Mouse (Mus musculus): Measurements from ENCODE around the gene Stab1. TPM values are rescaled to one million over a fixed set of nuclear protein-coding genes. Genes with fewer than 3 reads are reported as not detected.

The Stab1 gene
- polyA plus RNA-seq, 1 experiment from 2014 or later: 28.0 TPM

DNA sequence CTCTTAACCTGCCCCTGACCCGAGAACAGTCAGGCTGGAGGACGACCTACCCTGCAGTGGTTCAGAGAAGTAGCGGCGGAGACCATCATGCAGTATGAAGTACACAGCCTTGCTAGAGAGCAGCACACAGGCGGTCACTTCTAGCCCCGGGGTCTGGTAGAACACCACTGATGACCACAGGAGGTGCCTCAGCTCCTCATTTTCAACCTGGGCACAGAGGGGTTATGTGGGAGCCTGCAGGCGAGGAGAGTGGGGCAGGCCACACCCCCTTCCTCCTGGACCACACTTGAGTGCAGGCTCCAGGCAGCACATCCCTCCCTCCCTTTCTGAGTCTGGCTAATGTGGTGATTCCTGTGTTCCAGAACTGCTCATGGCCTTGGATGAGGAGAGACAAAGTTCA lies 5.1 kb upstream of the Stab1 start:
- no peak overlapping the region for H3K4me3 ChIP-seq
- H3K36me3 ChIP-seq: peaks cover 81% of the 10 kb centered on the region
- peaks cover 19% of the 10 kb centered on the region for H3K4me1 ChIP-seq
- no peak for ATAC-seq
- no peaks in the 10 kb centered on the region for H3K9me3 ChIP-seq (replicated peaks)
- H3K9ac ChIP-seq: no peak overlapping the region
- H3K27me3 ChIP-seq (replicated peaks): peaks cover 5% of the 10 kb centered on the region; the same call in 1 of the 2 replicates
- no peak overlapping the region for H3K27ac ChIP-seq
- WGBS (ENCODE audit: insufficient replicate concordance): 79% methylated on average over 7 of the region's 7 CpGs
- H3K4me2 ChIP-seq: no peak overlapping the region

DNA sequence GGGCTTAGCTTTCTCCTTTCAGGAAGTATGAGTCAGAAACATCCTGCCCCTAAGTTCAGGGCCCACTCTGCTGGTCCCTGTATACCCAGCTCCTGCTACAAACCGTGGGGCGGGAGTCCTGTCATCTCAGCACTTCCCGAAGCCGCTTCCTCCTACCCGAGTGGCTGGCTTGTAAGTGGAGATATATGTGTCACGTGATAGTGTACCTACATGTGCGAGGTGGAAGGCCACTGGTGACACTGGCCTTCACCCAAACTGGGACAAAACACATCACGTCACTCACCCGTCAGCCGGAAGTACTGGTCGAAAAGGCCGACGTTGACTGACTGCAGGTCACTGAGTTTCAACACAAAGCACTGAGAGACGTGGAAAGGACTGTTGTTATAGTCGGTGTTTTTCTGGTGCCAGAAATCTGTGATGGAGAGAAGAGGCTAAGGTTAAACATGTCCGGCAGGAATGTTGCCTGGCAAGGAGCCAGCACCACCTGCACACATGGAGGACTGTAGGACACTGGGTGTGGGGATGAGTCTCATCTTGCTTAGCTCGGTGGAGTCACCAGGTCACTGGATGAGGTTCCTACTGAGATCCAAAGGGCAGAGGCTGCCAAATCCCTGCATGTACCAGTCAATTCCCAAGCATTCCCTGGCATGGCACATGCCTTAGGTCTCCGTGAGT lies 4.5 kb upstream of the Stab1 start:
- WGBS (ENCODE audit: insufficient replicate concordance): 77% methylated on average over 18 of the region's 18 CpGs

DNA sequence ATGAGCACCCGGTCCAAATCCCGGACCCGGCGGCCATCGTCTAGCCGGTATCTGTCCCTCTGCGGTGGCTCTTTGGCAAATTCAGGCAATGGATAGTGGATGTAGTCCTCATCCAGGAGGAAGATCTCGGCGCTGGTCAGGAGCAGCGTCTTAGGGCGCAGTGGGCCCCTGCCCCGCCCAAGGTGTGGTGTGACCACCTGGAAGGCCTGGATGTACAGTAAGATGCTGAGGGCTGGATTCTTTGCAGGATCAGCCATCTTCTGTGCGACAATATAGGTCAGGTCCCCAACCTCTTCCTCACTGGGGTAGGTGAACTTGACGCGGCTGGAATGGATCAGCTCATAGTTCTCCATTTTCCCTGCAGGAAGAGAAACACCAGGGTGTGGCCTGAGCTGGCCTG lies 3.4 kb upstream of the Stab1 start:
- peaks cover 66% of the 10 kb centered on the region for H3K36me3 ChIP-seq
- H3K4me3 ChIP-seq: no peak overlapping the region
- peaks cover 22% of the 10 kb centered on the region for H3K27me3 ChIP-seq (replicated peaks)
- H3K4me1 ChIP-seq: peaks cover 30% of the 10 kb centered on the region
- H3K4me2 ChIP-seq: no peak overlapping the region
- H3K9me3 ChIP-seq (replicated peaks): no peaks in the 10 kb centered on the region
- no peak for ATAC-seq
- H3K27ac ChIP-seq: no peak overlapping the region
- no peak overlapping the region for H3K9ac ChIP-seq
- WGBS (ENCODE audit: insufficient replicate concordance): 91% methylated on average over 15 of the region's 15 CpGs

More for the DNA sequence above, 4.5 kb upstream of the Stab1 start:
- Histone ChIP-seq H3K27me3 (replicated peaks) (peaks cover 11% of the 10 kb centered on the region), H3K36me3 (peaks cover 77% of the 10 kb centered on the region), H3K9me3 (replicated peaks) (no peaks in the 10 kb centered on the region), H3K4me2 (no peak overlapping the region), H3K4me3 (no peak overlapping the region), H3K4me1 (peaks cover 25% of the 10 kb centered on the region), H3K27ac (no peak overlapping the region), H3K9ac (no peak overlapping the region)
- peak; percentile 35 for ATAC-seq

DNA sequence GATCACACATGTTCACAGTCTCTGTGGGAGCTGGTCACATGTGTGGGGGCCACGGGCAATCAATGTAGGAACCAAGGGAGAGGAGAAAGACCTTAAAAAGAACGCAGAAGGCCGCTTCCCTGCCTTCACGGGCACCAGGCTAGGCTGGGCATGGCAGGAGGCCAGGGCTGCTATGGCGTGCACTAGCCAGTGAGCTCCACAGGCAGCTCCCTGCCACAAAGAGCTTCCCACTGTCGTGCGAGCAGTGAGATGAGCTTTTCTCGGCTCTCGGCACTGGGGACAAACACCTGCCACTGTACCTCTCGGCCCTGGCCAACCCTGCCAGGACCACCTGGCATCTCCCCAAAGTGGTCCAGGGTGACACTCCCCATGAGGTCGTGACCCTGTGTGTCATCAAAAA lies 2.9 kb upstream of the Stab1 start:
- WGBS (ENCODE audit: insufficient replicate concordance): 87% methylated on average over 11 of the region's 11 CpGs
- H3K9me3 ChIP-seq (replicated peaks): no peaks in the 10 kb centered on the region
- no peak overlapping the region for H3K9ac ChIP-seq
- H3K4me2 ChIP-seq: no peak overlapping the region
- no peak overlapping the region for H3K27ac ChIP-seq
- ATAC-seq: no peak
- H3K27me3 ChIP-seq (replicated peaks): peaks cover 23% of the 10 kb centered on the region
- no peak overlapping the region for H3K4me3 ChIP-seq
- peaks cover 62% of the 10 kb centered on the region for H3K36me3 ChIP-seq
- peaks cover 34% of the 10 kb centered on the region for H3K4me1 ChIP-seq

DNA sequence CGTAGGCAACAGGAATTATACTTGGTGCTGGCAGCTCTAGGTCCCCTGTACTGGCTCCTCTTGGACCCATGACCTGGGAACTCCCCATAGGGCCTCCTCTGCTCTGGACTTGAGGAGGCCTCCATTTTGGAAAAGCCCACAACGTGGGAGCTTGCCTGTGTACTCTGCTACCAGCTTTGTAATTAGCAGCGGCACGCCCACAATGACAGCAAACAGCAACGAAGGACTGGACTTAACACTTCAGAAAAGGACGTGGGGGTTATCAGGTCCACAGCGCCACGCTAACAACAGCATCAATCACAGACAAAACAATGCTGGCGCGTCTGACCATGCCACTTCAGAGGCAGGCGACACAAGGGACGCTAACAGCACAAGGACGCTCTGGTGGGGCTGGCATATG lies 2.5 kb upstream of the Stab1 start:
- peaks cover 23% of the 10 kb centered on the region for H3K27me3 ChIP-seq (replicated peaks)
- H3K27ac ChIP-seq: no peak overlapping the region
- WGBS (ENCODE audit: insufficient replicate concordance): 79% methylated on average over 13 of the region's 13 CpGs
- no peak overlapping the region for H3K4me2 ChIP-seq
- H3K36me3 ChIP-seq: peaks cover 58% of the 10 kb centered on the region
- H3K9me3 ChIP-seq (replicated peaks): no peaks in the 10 kb centered on the region
- no peak for ATAC-seq
- H3K9ac ChIP-seq: no peak overlapping the region
- no peak overlapping the region for H3K4me3 ChIP-seq
- H3K4me1 ChIP-seq: peaks cover 38% of the 10 kb centered on the region

DNA sequence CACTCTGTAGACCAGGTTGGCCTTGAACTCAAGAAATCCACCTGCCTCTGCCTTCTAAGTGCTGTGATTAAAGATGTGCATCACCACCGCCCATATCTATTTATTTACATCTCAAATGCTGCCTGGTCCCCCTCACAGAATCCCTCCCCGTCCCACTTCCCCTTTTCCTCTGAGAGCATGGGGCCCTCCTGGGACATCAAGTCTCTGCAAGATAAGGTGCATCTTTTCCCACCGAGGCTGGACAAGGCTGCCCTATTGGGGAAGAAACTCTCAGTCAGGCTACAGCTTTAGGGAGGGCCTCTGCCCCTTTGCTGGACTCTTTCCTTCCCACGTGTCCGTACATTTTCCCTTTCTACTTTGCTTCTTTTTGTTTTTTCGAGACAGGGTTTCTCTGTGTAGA lies 1.1 kb upstream of the Stab1 start:
- Histone ChIP-seq H3K27ac (no peak overlapping the region), H3K27me3 (replicated peaks) (peaks cover 26% of the 10 kb centered on the region), H3K4me2 (no peak overlapping the region), H3K4me1 (peaks cover 52% of the 10 kb centered on the region), H3K4me3 (no peak overlapping the region), H3K36me3 (peaks cover 43% of the 10 kb centered on the region), H3K9ac (no peak overlapping the region), H3K9me3 (replicated peaks) (no peaks in the 10 kb centered on the region)
- ATAC-seq: no peak
- WGBS (ENCODE audit: insufficient replicate concordance): 16% methylated on average over 6 of the region's 6 CpGs

DNA sequence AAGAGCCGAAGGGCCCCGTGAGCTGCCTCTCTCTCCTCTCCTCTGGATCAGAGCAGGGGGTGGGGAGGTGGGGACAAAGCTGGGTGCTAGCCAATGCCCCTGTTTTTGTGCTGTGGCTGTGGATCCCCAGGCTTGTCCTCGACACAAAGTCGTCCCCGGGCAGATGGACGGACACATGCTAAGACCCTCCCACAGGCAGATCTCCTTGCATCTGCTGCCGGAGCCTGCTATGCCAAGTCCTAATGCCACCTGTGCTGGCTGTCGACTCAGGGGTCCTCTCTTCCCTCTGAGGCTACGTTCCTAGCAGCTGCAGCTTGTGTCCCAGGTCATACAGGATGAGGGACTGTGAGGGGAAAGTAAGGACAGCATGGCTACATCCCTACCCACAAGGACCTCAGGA lies 1.6 kb downstream of the Stab1 start:
- H3K4me3 ChIP-seq: peak overlapping the region; percentile 18
- 46% methylated on average over 9 of the region's 9 CpGs for WGBS (ENCODE audit: insufficient replicate concordance)
- H3K27me3 ChIP-seq (replicated peaks): peaks cover 43% of the 10 kb centered on the region
- H3K27ac ChIP-seq: no peak overlapping the region
- peak overlapping the region; percentile 34 for H3K4me2 ChIP-seq
- H3K36me3 ChIP-seq: peaks cover 17% of the 10 kb centered on the region
- no peak for ATAC-seq
- H3K4me1 ChIP-seq: peaks cover 75% of the 10 kb centered on the region
- no peaks in the 10 kb centered on the region for H3K9me3 ChIP-seq (replicated peaks)
- H3K9ac ChIP-seq: 0 out of 2 replicates have a peak overlapping the region, but pooled peaks have one; percentile 25

DNA sequence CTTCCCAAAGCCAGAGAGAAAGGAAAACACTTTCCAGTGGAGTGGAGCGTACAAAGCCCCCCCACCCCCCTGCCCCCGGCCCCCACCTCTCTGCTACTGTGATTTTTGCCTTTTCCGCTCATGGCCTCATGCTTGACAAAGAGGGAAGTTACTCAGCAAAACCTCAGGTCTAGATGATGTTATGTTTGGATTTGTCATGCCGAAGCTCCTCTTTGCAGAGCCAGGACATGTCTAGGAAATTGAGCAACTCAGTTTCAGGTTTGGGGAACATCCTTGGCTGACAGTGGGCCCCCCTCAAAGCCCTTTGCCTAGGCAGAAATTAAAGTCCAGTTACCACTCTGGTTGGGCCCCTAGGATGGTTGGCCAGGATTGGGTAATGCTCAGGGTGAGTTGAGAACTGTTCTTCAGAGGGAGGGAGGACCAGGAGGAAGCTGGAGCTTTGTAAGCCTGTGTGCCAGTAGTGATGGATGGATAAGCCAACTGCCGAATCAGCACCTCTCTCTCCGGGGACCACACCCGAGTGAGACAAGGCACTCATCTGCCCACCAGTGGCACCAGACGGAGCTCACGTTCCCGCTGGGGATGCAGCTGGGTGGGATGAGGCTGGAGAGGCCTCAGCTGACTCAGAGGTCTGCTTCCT lies 2.3 kb downstream of the Stab1 start:
- H3K4me1 ChIP-seq: peaks cover 70% of the 10 kb centered on the region
- no peak overlapping the region for H3K9ac ChIP-seq
- peak overlapping the region; percentile 34 for H3K4me2 ChIP-seq
- peak overlapping the region; percentile 18; the same call in 1 of the 2 replicates for H3K4me3 ChIP-seq
- peaks cover 9% of the 10 kb centered on the region for H3K36me3 ChIP-seq
- H3K9me3 ChIP-seq (replicated peaks): no peaks in the 10 kb centered on the region
- WGBS (ENCODE audit: insufficient replicate concordance): 15% methylated on average over 10 of the region's 10 CpGs
- ATAC-seq: no peak
- peaks cover 49% of the 10 kb centered on the region for H3K27me3 ChIP-seq (replicated peaks)
- H3K27ac ChIP-seq: no peak overlapping the region

DNA sequence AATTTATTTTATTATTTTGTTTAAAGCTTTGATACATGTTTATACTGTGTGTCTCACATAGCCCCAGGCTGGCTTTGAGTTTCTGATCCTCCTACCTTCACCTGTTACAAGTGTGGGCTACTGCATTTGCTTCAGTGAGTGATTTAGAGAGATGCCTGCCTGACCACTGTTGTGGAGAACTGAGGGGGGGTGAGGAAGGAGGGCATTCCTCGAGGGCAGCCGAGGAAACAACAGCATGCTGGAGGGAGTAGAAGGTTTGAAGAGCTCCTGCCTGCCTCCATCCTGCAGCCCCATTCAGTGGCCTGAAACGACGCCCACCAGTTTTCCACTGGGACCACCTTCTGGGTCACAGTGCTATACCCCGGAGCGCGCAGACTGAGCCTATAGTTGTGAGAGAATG lies 3.0 kb downstream of the Stab1 start:
- 43% methylated on average over 7 of the region's 7 CpGs for WGBS (ENCODE audit: insufficient replicate concordance)
- Histone ChIP-seq H3K4me1 (peaks cover 66% of the 10 kb centered on the region), H3K4me2 (peak overlapping the region; percentile 34; the same call in 1 of the 2 replicates)

DNA sequence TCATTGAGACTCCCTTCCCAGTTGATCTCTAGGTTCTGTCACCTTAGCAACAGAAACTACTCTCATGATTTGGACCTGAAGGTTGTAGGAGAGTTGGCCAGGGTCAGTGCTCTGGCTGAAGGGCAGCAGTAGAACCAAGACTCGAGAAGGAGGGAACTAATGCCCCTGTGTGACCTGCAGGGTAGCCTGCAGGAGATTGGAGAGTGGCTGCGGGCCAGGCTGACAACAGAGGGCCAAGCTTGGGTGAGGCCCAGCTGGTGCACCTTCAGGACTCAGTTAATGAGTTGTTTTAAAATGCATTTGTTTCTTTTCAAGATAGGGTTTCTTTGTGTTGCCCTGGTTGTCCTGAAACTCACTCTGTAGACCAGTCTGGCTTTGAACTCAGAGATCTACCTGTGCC lies 3.4 kb downstream of the Stab1 start:
- H3K4me2 ChIP-seq: no peak overlapping the region
- H3K9me3 ChIP-seq (replicated peaks): no peaks in the 10 kb centered on the region
- H3K27ac ChIP-seq: no peak overlapping the region
- H3K9ac ChIP-seq: no peak overlapping the region
- H3K27me3 ChIP-seq (replicated peaks): peaks cover 55% of the 10 kb centered on the region
- no peak overlapping the region for H3K4me3 ChIP-seq
- H3K4me1 ChIP-seq: peaks cover 62% of the 10 kb centered on the region
- no peaks in the 10 kb centered on the region; the same call in 1 of the 2 replicates for H3K36me3 ChIP-seq
- 59% methylated on average over 2 of the region's 2 CpGs for WGBS (ENCODE audit: insufficient replicate concordance)
- no peak for ATAC-seq

More for the DNA sequence above, 3.0 kb downstream of the Stab1 start:
- Histone ChIP-seq H3K27me3 (replicated peaks) (peaks cover 55% of the 10 kb centered on the region), H3K36me3 (peaks cover 3% of the 10 kb centered on the region), H3K9ac (no peak overlapping the region), H3K27ac (no peak overlapping the region), H3K4me3 (no peak overlapping the region), H3K9me3 (replicated peaks) (no peaks in the 10 kb centered on the region)
- no peak for ATAC-seq

DNA sequence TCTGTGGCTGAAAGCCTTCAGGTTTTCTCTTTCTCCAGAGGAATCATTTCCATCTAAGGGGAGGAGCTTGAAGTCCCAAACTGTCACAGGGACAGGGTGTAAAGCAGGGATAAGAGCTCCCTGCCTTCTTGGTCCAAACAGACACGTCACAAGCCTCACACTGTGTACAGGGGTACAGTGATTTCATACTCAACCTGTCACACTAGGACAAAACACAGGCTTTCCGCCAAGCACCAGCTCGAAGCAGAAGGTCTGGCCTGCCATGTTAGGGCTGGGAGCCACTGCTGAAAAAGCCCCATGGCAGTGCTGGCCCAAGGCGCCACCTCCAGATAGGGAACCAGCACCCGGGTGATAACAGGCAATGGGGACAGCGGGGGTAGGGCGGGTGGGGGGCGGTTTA lies 4.4 kb downstream of the Stab1 start:
- ATAC-seq: peak; percentile 38
- Histone ChIP-seq H3K9ac (no peak overlapping the region), H3K36me3 (no peaks in the 10 kb centered on the region), H3K27me3 (replicated peaks) (peaks cover 55% of the 10 kb centered on the region), H3K27ac (0 out of 2 replicates have a peak overlapping the region, but pooled peaks have one; percentile 0), H3K9me3 (replicated peaks) (no peaks in the 10 kb centered on the region), H3K4me3 (no peak overlapping the region), H3K4me1 (peaks cover 62% of the 10 kb centered on the region), H3K4me2 (peak overlapping the region; percentile 1; the same call in 1 of the 2 replicates)
- 27% methylated on average over 8 of the region's 8 CpGs for WGBS (ENCODE audit: insufficient replicate concordance)

DNA sequence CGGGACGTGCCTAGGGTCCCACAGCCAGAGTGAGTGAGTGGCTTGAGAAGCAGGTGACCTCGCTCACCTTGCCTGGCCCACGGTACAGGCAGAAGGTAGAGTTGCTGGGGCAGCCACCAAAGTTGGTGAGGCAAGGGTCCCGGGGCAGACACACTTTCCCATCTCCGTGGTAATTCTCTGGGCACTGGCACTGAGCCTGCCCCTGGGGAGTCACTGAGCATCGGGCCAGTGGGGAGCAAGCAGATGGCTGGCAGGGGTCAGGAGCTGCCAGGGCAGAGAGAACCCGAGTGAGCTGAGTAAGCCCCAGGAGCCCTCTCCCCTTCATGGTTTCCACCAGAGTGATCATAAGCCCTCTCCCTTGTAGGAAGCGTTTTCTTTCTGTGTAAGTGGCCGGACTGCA lies 6.8 kb downstream of the Stab1 start:
- Histone ChIP-seq H3K4me3 (no peak overlapping the region), H3K4me1 (peaks cover 44% of the 10 kb centered on the region), H3K9ac (no peak overlapping the region), H3K9me3 (replicated peaks) (no peaks in the 10 kb centered on the region), H3K36me3 (no peaks in the 10 kb centered on the region), H3K27me3 (replicated peaks) (peaks cover 33% of the 10 kb centered on the region; the same call in 1 of the 2 replicates), H3K4me2 (no peak overlapping the region), H3K27ac (no peak overlapping the region)
- 66% methylated on average over 10 of the region's 10 CpGs for WGBS (ENCODE audit: insufficient replicate concordance)
- ATAC-seq: no peak

Measured in liver, embryonic 12.5 days (tissue).